Mouse (Mus musculus) right cerebral cortex, postnatal 10 days (tissue): ENCODE results near the gene Lgi4.

Experiments used
- DNase-seq, 2 experiments: peaks; one replicate each; pipeline ENCODE4 v3.0.0; 2021; ENCODE audit warnings: low spot score in 2 of 2

Lgi4 gene

GRCm38 (mm10) chr7:31059108-31059507 lies at the start of gene Lgi4:
TSS of gene Lgi4 (plus strand) at chr7:31059342.
- DNase-seq: peak; percentile 82 to 87

DNA sequence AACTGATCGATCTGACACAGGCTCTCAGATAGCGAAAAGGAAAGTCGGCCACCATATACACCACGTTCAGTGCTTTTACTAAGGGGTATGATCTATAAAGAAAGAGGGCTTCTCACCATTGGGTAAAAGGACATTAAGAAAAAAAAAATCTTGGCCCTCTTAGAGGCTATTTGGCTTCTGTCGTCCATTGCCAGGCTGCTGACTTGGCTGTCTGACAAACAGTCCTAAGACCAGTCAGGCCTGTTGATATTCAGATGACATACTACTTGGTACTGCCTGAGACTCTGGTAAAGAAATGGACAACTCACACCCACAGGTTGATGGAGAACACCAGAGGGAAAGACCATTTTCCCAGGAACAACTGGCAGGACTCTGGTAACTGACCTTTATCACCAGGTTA lies 46.2 kb upstream of the Lgi4 start:
- DNase-seq: no peak

DNA sequence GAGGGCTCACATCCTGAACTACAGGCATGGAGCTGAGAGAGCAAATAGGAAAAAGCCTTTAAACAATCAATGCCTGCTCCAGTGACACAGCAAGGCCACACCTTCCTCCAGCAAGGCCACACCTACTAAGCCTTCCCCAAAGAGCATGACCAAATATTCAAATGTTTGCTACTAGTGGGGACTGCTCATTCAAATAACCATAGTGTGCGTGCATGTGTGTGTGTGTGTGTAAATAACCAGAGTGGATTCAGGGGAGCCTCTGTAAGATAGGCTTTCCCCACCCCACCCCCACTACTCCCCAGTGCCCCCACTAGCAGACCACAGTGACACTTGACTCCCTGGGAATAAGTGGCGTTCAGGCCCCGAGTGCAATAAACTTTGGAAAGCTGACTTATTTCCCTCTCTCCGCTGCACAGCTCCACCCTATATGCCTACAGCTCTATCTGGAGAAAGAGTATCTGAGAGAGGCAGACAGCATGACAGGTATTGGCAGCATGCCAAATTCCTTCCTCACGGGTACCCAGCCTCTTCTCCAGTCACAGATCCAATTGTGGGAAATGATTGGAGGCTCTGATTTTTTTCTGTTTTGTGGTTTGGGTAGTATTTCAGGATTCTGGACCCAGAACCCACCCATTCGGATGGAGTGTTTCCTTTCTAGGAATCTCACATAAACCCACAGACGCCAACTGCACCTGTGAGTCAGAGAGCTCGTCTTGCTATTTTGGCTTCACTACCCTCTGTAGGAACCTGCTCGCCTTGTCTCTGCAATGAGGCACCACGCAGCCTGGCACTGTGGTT lies 41.8 kb upstream of the Lgi4 start:
- peak; percentile 68 to 81 for DNase-seq

DNA sequence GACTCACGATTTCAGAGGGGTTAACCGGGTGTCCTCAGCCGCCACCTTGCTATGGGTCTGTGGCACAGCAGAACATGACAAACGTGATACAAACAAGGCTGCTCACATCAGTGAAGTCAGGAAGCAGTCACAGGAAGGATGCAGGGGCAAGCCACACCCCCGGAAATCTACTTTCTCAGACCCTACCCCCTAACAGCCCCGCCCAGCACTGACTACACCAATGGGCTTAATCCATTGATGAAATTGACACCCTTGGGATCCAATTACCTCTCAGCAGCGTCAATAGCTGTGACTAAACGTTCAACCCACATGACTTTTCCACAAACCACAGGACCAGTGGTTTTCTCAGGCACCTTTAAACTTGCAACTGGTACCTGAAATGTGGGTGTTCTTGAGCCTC lies 30.5 kb upstream of the Lgi4 start:
- DNase-seq: no peak

DNA sequence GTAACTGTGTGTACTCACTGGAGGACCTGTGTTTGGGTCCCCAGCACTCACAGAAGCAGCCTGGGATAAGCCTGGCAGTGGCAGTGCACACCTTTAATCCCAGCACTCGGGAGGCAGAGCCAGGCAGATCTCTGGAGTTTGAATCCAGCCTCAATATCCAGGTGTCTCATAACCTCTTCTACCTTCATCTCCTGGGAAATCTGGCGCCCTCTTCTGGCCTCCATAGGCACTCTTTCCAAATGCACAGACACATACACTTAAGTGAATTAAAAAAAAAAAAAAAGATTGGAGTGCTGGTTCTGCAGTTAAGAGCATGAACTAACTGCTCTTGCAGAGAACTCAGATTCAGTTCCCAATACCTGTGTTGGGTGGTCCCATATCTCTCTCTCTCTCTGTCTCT lies 28.4 kb upstream of the Lgi4 start:
- DNase-seq: no peak

DNA sequence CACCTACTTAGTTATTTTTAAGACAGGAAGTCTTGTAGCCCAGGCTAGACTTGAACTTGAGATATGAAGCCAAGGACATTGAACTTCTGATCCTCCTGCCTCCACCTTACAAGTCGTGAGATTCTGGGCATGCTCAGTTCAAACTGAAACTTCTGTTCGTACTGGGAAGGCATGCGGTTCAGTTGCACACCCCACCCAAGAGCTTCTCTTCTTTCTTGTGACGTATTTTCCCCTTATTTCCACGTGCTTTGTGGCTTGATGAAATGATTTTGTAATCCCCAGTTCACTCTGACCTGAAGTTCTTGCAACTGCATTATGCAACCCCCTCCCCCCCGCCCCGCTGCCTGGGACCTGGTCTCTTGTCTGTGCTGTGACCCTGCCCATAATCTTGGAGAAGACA lies 27.4 kb upstream of the Lgi4 start:
- DNase-seq: no peak

DNA sequence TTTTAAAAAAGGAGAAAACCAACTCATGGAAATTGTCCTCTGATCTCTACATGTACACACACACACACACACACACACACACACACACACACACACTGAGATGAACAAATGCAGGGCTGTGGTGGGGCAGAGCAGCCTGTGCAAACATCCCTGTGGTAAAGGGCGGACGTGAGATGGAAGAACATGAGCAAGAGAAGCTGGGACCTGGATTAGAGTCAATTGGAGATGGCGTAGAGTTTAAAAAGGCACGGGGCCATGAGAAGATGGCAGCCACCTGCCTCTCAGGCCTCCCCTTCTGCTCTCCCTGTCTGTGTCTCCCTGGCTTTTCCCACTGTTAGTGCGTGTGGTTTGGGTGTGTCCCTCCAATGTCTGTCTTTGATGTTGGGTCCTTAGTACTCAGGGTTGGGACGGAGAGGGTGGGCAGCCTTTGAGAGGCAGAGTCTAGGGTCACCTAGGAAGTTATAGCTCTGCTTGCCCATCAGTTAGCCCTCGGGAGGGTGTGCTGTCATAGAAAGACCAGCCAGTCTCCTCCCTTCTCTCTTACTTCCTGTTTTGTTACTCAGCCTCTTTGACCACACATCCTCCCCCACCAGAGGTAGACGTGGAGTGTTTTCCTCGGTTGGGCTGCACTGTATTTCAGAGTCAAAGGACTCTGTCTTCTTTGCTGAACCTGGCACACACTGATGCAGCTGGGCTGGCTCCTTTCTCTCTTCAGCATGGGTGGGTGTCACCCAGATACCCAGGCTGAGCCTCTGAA lies 25.6 kb upstream of the Lgi4 start:
- no peak for DNase-seq

- no peak for DNase-seq
Observed at GRCm38 (mm10) chr7:31034789-31035188, 24.4 kb upstream of the Lgi4 start.

DNA sequence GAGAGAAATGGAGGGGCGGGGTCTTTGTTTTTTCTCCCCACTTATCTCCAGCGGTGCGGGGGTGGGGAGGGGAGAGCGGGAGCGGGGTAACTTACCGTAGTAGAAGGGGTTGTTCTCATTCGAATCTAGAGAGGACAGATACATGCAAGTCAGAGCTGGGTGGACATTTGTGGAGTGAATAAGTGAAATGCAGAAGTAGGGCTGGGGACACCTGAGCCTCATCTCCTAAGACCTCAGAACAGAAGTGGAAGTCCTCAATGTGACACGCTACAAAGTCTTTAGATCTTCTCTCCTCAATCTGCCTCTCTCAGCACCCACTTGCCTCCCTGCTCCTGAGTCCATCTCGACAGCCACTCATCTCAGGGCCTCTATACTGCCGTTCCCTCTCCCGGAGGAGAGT lies 23.9 kb upstream of the Lgi4 start:
- DNase-seq: no peak

DNA sequence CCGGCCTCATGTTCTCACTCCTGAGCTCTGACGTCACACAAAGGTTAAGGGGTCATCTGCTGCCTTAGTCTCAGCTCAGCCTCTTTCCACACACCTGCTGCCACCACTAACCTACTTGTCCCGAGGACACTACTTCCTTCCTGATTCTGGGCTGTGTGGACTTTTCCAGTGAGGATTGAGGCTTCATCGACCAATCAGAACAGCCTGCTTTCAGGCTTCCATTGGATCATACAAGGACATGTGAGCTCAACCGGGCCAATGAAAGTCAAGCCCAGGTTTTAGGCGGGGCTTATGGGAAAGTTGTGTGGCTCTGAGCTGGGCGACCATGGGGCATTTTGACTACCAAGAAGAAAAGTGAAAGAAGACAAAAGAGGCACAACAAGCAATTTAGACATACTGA lies 22.2 kb upstream of the Lgi4 start:
- no peak for DNase-seq

- no peak for DNase-seq
Observed at GRCm38 (mm10) chr7:31037675-31038074, 21.5 kb upstream of the Lgi4 start.

DNA sequence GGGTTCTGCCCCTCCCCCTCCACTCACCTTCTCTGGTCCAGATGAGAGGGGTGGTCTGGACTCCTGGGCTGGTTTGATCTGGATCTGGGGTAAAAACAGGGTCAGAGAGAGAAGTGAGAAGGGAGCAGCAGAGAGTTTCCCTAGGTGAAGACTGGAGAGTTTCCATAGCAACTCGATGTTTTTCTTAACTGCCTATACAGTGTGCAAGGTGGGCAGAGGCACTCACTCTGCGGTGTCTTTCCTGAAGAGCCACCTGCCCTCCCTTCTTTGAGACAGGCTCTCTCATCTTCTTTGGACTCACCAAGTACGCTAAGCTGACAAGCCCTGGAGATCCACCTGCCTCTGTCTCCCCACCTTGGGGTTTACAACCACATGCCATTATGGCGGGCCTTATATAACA lies 20.1 kb upstream of the Lgi4 start:
- no peak for DNase-seq

DNA sequence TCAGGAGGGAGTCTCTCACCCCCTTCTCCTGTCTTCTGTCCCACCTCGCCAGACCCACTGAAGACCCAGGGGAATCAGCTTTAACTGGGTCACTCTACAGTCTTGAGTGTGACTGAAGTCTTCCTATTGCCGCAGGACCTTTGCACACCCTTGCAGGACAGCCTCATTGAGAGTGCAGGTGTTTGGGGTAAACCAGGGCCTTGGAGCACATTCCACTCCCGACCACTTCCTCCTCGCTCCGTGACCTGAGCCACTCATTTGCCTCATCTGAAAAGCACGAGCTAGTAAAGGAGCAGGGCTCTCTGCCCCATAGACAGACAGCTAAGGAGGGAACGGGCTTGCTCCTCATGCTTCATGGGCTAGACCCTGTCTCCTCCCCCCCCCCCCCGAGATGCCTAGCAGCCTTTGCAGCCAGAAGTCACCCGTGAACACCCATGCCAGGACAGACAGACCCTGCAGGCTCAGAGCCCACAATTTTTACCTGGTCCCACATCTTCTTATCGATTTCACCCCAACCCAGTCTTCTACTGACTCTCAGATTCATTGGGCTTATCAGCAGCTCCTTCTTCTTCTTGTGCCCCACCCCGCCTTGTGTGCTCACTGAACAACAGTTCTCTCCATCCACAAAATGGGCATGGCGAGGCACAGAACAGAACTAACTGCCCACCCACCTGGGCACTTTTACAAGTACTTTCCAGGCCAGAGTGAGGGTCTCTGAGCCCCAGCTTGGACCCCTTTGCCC lies 18.7 kb upstream of the Lgi4 start:
- no peak for DNase-seq

- DNase-seq: no peak
Observed at GRCm38 (mm10) chr7:31041023-31041407, 18.1 kb upstream of the Lgi4 start.

DNA sequence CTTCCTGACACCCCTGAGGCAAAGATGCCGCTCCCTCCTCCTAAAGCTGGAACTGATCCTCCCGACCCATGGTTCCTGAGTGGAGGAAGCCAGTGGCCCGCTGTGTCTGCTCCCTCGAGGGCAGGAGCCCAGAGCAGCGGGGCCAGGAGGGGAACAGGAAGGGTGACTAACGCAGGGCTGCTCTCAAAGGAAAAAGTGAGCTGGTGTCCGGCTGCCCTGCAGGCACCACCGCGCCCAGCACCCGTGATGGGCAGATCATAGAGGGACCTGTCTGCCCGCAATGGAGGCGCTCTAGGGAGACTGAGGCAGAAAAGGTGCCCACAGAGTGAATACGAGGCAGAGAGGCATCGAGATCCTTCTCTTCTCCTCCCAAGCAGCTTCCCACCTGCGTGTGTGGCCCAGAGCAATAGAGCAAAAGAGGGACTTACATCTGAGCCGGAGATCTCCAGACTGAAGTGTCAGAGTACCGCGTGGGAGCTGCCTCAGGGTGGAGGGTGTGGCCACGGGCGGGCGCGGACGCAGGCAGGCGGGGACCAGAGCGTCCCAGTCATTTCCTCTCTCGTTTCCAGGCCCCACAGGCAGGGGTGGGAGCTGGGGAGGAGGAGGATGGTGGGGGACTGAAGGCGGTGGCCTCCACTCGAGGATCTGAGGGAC lies 17.4 kb upstream of the Lgi4 start:
- no peak for DNase-seq

GRCm38 (mm10) chr7:31042431-31042910 lies 16.7 kb upstream of the Lgi4 start, which contains the start of gene Fxyd5:
TSS of gene Fxyd5 (minus strand) at chr7:31042481.
- no peak for DNase-seq

- peak; percentile 82 to 86 for DNase-seq
Observed at GRCm38 (mm10) chr7:31049135-31049845, 9.9 kb upstream of the Lgi4 start.

DNA sequence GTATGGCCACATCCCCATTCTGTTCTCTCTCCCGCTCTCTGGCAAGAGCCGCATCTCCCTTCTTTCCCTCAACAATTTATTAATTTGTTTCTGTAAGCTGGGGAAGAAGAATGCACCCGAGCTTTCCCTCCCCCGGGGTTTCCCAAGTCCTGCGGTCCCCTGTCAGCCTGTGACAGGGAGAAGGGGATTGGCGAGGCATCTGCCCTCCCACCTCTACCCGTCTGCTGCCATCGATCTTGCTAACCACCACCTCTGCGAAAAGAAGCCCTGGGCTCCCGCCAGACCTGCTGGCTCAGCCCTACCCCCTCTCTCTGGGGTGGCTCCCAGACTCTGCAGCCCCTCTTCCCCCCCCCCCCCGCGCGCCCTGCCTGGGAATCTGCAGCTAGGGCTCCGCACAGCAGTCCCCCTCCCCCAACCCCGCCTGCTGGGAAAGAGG lies 9.3 kb upstream of the Lgi4 start:
- DNase-seq: peak; percentile 80 to 82

DNA sequence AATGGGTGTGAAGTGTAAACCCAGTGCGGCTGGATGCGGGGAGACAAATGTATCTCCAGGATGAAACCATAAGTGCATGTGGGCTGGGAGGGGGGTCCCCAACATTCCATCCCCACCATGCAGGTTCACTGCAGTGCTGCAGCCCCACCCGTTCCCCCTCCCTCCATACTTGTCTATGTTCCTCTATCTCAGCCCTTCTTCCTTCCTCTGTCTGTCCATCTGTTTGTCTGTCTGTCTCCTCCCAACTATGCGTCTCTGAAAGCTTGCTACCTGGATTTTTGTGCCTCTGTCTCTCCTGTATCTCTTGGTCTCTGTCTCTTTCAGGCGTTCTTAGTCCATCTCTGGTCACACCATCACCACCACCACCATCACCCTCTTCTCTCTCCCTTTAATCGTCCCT lies 8.7 kb upstream of the Lgi4 start:
- peak; percentile 36 to 49 for DNase-seq

GRCm38 (mm10) chr7:31050921-31051320 lies 8.2 kb upstream of the Lgi4 start:
- DNase-seq: peak; percentile 75 to 86
